In the genomic region with DNA sequence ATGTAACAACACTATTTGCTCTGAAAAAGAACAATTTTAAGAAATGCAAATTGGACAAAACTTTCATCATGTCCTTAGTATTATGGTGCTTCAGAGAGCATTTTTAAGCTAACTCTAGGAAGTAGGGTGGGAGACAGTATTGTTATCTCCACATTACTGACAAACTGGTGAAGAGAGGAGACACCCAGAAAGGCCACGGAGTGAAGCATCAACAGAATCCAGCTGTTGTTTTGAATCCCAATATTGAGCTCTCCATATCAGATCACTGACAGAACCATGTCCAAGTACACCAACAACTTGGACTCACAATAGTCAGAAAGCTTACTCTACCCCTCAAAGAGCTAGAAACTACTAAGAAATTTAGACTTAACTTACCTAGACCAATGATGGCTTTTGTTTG, we compare ENCODE assay signal across 22 mouse cellular contexts.
DNase-seq lines count a peak whose midpoint lies in the region; ATAC-seq and TF ChIP-seq lines count a peak whose summit lies in the region.
"Had no signal": no experiment of that assay in that cellular context is flagged by ENCODE, and none has a peak within 500 bp of the region (broad histone marks: within the 10 kb centered on the region; RNA-seq: fewer than 3 reads in every experiment).

No protein-coding gene starts in this region.

- ATAC-seq in liver, embryonic 11.5 days (replicated peaks; ENCODE audit: low FRiP score) = peak; percentile 56; the same call in 1 of the 2 replicates
- no peak for ATAC-seq in liver, postnatal 0 days
- ATAC-seq in liver, embryonic 12.5 days = peak; percentile 57; the same call in 1 of the 2 replicates
- ATAC-seq in liver, embryonic 13.5 days (ENCODE audit: low read depth) = 0 out of 2 replicates have a peak, but pooled peaks have one; percentile 34
- peak; percentile 71 for ATAC-seq in megakaryocyte-erythroid progenitor cell, adult 5-6 weeks (replicated peaks; ENCODE audit: low FRiP score, low TSS enrichment, poor library complexity, severe bottlenecking)
- ATAC-seq: activated CD4-positive, CD25-positive, alpha-beta regulatory T cell, adult 4 months; CD4-positive, CD25-positive, alpha-beta regulatory T cell, adult 4 months; Patski had no signal

- no peak overlapping the region for H3K4me3 ChIP-seq in liver, embryonic 11.5 days (ENCODE audit: low read depth, low read length)
- no peak overlapping the region for H3K4me3 ChIP-seq in liver, postnatal 0 days (ENCODE audit: low read depth, low read length)
- H3K4me3 ChIP-seq in liver, embryonic 12.5 days = no peak overlapping the region
- H3K4me3 ChIP-seq in liver, embryonic 13.5 days (replicated peaks) = no peak overlapping the region

- no peak overlapping the region for H3K27ac ChIP-seq in liver, embryonic 11.5 days (ENCODE audit: low read depth, low read length)
- H3K27ac ChIP-seq in liver, postnatal 0 days (ENCODE audit: low read depth) = no peak overlapping the region
- H3K27ac ChIP-seq in liver, embryonic 12.5 days = no peak overlapping the region
- no peak overlapping the region for H3K27ac ChIP-seq in liver, embryonic 13.5 days

- H3K9me3 ChIP-seq in liver, embryonic 11.5 days (ENCODE audit: control insufficient read depth, low read length) = no peaks in the 10 kb centered on the region
- no peaks in the 10 kb centered on the region for H3K9me3 ChIP-seq in liver, postnatal 0 days (ENCODE audit: low read length)
- no peaks in the 10 kb centered on the region for H3K9me3 ChIP-seq in liver, embryonic 12.5 days (replicated peaks)
- no peaks in the 10 kb centered on the region for H3K9me3 ChIP-seq in liver, embryonic 13.5 days (replicated peaks)
- H3K9me3 ChIP-seq: G1E had no signal

- no peak for TF ChIP-seq CTCF in liver, postnatal 0 days (IDR thresholded peaks at IDR 0.05; ENCODE audit: low read depth)

- no peak for DNase-seq in liver, embryonic 11.5 days (ENCODE audit: low spot score)
- DNase-seq in liver, postnatal 0 days = no peak
- no peak for DNase-seq in liver
- DNase-seq in liver, embryonic 13.5 days = no peak
- no peak for DNase-seq in embryo, embryonic 10.5 days (ENCODE audit: low spot score)
- DNase-seq in thymus, postnatal 14 days = no peak
- DNase-seq: adrenal gland, adult 2 months; adrenal gland, adult 8-10 months; adrenal gland, postnatal 10 days; adrenal gland, postnatal 14 days; adrenal gland, postnatal 25 days; adrenal gland, postnatal 36 days; B cell, adult 2 months; cerebellum, adult 11 months; cerebellum, adult 11-12 months had no signal

- 68% methylated on average over 1 of the region's 1 CpGs for WGBS in liver, embryonic 11.5 days
- WGBS in liver, postnatal 0 days (ENCODE audit: insufficient replicate concordance) = 62% methylated on average over 1 of the region's 1 CpGs
- 28% methylated on average over 1 of the region's 1 CpGs for WGBS in liver, embryonic 12.5 days (ENCODE audit: insufficient replicate concordance)
- 37% methylated on average over 1 of the region's 1 CpGs for WGBS in liver, embryonic 13.5 days (ENCODE audit: insufficient replicate concordance)

- H3K27me3 ChIP-seq in liver, embryonic 11.5 days (replicated peaks; ENCODE audit: control insufficient read depth, insufficient read depth, low read length) = no peaks in the 10 kb centered on the region
- H3K27me3 ChIP-seq in liver, postnatal 0 days (ENCODE audit: insufficient read depth, low read length) = no peaks in the 10 kb centered on the region
- H3K27me3 ChIP-seq in liver, embryonic 12.5 days (replicated peaks) = no peaks in the 10 kb centered on the region
- H3K27me3 ChIP-seq in liver, embryonic 13.5 days = no peaks in the 10 kb centered on the region
- H3K27me3 ChIP-seq: CH12.LX, Patski had no signal

- H3K9ac ChIP-seq in liver, embryonic 11.5 days (ENCODE audit: low read depth, low read length) = no peak overlapping the region
- no peak overlapping the region for H3K9ac ChIP-seq in liver, postnatal 0 days (replicated peaks)
- H3K9ac ChIP-seq in liver, embryonic 12.5 days = no peak overlapping the region
- H3K9ac ChIP-seq in liver, embryonic 13.5 days = no peak overlapping the region

- H3K4me2 ChIP-seq in liver, embryonic 11.5 days = no peak overlapping the region
- no peak overlapping the region for H3K4me2 ChIP-seq in liver, postnatal 0 days (ENCODE audit: low read depth, low read length)
- H3K4me2 ChIP-seq in liver, embryonic 12.5 days = no peak overlapping the region
- H3K4me2 ChIP-seq in liver, embryonic 13.5 days = no peak overlapping the region

- no peaks in the 10 kb centered on the region for H3K4me1 ChIP-seq in liver, embryonic 11.5 days (replicated peaks; ENCODE audit: control insufficient read depth, insufficient read depth, low read length)
- no peaks in the 10 kb centered on the region for H3K4me1 ChIP-seq in liver, postnatal 0 days (ENCODE audit: insufficient read depth)
- H3K4me1 ChIP-seq in liver, embryonic 12.5 days = no peaks in the 10 kb centered on the region
- no peaks in the 10 kb centered on the region for H3K4me1 ChIP-seq in liver, embryonic 13.5 days (replicated peaks)

- TF ChIP-seq EP300 in liver, postnatal 0 days (IDR thresholded peaks at IDR 0.05; ENCODE audit: low read depth) = no peak

- H3K36me3 ChIP-seq in liver, embryonic 11.5 days (ENCODE audit: control insufficient read depth, insufficient read depth, low read length) = peaks cover 23% of the 10 kb centered on the region
- H3K36me3 ChIP-seq in liver, postnatal 0 days (replicated peaks; ENCODE audit: insufficient read depth, low read length) = peaks cover 63% of the 10 kb centered on the region
- H3K36me3 ChIP-seq in liver, embryonic 12.5 days = peaks cover 83% of the 10 kb centered on the region
- peaks cover 62% of the 10 kb centered on the region for H3K36me3 ChIP-seq in liver, embryonic 13.5 days
